Mouse (Mus musculus) forelimb bud, embryonic 11.5 days (tissue): ENCODE measurements at regions not wholly inside any gene's neighbourhood (a gene's known extent, or its start where the extent isn't known, plus 50 kb on each side); places are given as distances from the start of the nearest gene placed in this dataset.

Source experiments
- DNase-seq: peaks from one replicate; pipeline ENCODE4 v3.0.0-alpha.2; 2012; ENCODE audit warnings: low read depth, low spot score

DNA sequence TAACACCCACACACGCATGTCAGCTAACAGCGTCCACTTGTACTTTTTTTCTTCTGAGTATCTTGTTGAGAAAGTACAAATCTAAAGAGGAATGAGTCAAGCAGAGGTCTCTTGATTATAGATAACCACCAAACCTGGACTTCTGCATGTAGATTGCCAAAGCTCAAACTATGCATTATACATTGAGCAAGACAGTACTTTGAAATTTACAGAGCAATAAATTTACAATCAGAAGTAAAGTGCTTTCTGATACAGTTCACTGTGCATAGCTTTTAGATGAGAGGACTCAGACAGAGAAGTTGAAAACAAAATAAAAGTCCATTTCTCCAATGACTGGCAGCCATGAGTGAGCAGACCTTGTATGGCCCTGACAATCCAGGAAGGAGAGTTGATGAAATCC, 597.0 kb downstream of the Efnb2 start:
- no peak for DNase-seq

DNA sequence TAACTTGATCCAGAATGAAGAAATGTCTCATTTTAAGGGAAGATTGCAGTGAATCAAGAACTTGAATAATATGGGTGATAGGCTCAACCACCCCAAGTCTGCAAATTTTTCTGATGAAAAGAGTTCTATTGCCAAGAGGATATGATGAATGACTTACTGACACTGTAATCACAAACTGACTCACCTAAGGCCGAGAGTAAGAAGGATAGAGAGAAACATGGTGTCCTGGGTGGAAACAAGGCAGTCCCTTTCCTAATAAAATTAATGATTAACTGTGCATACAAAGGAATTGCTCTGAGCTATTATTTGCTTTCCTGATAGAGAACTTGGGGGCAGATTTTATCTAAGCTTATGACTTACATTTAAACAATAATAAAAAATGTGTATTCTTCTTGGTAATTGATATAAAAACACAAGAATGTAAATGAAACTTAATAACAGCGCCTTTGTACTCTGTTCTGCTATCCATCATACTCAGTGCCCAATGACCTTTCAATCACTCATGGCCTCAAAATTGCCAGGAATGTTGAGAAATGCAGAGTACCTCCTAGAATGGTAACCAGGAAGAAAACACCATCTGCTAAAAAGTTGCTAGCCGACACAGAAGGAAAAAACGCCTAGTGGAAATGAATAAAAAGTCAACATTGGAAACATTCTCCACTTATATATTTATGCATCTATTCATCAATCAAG, 606.7 kb downstream of the Efnb2 start:
- no peak for DNase-seq

DNA sequence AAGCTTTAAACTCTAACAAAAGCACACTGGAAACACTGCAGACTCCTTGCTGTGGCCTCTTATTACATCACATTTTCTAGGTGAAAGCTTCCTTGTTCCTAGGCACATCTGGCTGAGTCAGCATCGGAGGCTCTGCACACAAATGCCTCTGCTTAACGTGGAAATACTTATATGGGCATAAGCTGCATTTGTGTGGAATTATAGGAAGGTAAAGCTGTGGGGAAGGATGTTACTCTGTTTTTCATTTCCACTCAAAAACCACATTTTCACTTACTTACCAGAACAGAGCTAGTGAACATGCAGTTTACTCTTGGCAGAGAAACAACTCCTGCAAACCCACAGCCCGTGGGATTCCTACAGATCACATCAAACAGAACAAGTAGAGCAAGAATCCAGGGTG, 609.9 kb downstream of the Efnb2 start:
- peak; percentile 49 for DNase-seq

DNA sequence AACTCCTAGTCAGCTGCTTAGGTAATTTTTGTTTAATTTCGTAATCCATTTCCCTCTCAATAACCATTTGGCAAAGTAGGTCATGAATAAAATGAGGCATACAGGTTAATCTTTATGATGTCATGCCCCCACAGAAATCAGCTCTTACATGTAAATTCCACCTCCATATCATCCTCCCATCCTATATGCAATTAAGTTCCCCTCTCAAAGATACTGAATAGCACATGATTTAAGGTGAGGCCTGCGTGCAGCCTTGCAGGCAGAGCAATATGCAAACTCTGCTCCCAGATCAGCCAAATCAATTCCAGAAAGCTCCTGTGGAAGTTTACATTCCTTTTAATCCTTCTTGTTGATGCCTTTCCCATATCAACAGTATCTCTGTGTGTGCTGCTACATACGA, 610.3 kb downstream of the Efnb2 start:
- no peak for DNase-seq

DNA sequence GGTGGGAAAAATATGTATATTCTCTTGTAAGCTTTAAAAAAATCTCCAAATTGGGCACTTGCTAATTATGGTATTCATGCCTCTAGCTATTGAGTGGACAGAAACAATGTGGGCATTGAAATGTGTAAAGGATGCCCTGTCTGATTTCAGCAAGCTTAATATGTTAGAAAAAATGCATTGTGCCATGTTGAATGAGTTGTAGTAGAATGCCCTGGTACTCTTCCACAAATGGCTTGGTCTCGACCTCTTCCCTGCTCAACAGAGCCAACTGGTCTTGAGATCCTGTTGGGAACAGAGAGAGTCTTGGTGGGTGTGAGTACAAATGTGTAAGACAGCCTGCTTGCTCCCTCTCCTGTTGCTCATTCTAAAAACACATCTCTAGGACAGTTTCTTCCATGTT, 616.1 kb downstream of the Efnb2 start:
- no peak for DNase-seq

DNA sequence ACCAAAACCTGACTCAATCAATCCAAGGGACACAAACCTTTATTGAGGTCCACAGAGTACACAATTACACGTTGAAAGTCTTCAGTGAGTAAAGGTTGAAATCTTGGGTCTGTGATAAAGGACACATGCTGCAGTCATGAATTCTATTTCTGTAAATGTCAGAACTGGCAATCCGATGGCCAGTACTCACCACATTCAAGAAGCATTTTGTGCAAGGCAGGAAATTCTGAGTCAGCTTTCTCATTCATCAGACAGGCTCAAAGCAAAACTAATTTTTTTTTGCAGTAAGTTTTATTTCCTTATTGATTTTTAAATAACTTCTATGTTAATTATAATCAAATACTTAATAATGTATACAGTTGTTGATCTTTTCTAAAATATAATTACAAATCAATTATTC, 616.7 kb downstream of the Efnb2 start:
- no peak for DNase-seq

DNA sequence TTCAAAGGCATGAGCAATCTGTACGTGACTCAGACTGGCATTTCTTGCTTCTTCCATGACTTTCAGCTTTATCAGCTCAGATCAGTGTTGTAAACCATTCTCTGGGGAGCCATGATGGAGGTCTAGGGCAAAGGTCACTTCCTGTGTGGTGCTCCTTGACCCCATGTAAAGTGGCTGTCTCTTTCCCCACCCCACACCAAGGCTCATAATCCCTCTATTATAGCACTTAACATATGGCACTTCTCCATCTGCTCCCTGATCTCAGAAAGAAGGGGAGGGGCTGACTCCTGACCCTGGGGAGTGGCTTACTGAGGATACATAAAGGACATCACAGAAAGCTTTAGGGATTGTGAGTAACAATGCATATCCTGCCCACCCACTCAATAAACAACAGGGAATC, 623.1 kb downstream of the Efnb2 start:
- DNase-seq = no peak

DNA sequence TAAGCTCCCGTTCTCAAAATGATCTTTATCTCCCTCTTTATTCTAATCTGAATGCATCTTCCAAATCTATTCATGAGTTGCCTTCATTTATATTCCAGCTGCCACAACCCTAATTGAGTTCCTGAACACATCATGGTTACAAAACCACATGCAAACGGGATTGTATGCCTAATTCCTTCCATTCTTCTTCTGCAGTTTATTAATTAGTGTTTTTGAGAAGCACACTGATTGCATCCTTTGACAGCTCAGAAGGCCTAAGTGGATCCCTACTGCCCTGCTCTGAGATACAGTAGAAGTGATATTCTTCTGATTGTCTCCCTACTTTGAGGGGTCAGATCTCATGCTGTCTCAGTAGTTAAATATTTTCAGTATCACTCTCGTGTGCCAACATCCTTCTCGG, 649.9 kb downstream of the Efnb2 start:
- no peak for DNase-seq

DNA sequence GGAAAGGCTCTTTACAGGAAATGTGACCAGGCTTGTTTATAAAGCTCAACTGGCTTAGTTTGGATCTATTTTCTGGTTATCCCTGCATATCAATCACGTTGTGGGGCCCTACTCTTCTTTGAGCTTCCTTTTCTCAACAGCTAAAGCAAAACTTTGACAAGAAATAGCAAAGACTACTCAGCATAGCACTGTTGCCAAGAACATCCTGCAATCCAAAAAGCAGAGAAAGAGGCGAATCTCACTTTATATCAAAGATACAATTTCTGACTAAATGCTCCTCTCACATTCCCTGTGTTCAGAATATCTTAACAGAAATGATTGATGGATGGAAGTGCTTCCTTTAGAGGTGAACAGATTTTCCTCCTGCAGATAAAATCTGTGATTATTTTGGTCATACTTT, 666.1 kb downstream of the Efnb2 start:
- no peak for DNase-seq

DNA sequence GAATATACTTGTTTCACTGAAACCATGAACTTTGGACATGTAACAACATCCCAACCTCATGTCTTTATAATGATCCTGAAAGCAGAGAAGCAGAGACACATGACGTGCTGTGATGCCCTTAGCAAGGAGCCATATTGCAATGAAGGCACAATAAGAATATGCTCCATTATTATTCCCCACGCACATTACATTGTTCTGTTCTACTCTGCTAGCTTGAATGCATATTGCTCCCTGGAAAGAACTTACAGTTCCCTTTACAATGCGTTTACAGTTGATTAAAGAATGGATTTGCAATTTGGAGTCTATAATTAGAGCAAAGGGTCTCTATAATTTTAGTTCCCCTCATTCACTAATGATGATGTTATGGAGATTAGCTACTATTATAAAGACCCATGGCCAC, 672.2 kb downstream of the Efnb2 start:
- no peak for DNase-seq

DNA sequence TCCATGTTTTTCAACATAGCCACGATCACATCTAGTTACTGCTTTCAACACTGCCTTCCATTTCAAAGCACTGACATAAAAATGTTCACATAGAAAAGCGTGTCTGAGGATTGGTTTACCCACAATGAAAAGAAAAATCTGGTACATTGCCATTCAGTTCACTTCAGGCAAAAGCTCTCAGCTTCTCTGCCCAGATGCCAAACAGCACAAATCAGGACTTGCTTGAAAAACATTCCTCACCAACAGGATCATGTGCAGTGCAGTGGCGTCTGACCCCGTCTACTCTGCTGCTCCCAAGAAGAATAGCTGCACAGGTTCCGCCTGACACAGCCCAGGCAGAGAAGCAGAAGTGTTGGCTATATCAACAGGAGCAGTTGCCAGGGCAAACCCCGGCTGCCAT, 684.0 kb downstream of the Efnb2 start:
- no peak for DNase-seq

DNA sequence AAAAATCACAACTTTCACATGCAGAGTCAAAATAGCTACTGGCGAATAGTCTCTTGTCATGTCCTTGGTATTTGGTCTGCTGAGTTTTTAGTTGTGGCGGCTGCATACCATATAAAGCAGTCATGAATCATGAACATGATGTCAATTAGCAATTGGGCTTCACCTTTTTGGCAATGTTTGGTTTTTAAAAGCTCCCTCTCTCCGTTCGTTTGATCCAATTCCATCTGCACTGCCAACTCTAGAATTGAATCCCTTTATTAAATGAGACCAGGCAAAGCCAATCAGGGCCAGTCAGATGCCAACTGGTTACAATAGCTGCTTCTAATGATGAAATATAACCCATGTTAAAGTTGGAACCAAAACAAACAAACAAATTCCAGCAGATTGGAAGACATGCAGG, 687.3 kb downstream of the Efnb2 start:
- DNase-seq = no peak

DNA sequence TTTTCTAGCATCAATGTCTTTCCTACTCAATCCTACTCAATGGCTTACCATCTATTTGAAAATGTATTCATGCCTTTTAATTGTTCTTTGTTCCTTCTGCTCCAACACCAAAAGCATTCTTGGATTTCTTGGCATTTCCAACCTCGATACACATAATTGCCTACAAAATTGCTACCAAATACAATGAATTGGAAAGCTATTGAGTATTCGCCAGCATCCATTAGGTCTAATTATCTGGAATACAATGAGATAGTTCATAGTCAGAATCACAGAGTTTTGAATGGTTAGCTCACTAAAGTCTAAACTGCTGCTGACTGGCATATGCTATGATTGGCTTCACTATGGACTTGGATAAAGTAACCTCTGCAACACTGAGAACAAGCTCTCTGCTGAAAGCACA, 696.8 kb downstream of the Efnb2 start:
- no peak for DNase-seq

DNA sequence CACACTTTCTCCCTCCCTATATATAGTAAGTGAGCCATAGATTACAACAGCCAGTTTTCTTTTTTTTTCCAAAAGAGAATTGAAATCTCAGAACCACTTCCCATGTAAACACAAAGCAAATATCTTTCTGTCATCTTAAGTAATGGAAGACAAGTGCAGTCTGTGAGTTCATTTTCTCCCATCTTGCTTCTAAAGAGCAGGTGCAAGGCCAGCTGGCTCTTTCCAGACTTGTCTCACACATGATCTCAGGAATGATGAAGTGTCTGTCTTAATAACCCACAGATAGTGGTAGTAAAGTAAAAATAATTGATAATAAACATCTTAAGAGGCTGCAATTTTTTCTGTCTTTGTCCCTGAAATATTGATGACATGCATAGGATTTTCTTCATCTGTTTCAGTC, 704.3 kb downstream of the Efnb2 start:
- no peak for DNase-seq

DNA sequence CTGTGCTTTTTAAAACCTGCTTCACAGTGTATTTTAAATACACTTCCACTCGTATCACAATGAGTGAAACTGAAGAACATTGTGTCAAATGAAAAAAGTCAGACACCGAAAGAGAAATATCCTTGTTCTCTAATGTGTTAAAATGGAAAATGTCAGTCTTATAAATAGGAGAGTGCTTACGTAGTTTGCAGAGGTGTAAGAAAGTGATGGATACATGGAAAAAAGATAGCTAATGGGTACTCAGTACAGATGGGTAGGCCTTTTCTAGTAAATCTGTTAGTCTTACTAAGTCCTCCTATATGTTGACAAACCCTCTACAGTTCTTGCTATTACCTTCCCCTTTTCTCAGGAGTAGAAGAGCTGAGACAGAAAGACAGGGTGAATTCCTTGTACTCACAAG, 706.2 kb downstream of the Efnb2 start:
- DNase-seq = no peak

DNA sequence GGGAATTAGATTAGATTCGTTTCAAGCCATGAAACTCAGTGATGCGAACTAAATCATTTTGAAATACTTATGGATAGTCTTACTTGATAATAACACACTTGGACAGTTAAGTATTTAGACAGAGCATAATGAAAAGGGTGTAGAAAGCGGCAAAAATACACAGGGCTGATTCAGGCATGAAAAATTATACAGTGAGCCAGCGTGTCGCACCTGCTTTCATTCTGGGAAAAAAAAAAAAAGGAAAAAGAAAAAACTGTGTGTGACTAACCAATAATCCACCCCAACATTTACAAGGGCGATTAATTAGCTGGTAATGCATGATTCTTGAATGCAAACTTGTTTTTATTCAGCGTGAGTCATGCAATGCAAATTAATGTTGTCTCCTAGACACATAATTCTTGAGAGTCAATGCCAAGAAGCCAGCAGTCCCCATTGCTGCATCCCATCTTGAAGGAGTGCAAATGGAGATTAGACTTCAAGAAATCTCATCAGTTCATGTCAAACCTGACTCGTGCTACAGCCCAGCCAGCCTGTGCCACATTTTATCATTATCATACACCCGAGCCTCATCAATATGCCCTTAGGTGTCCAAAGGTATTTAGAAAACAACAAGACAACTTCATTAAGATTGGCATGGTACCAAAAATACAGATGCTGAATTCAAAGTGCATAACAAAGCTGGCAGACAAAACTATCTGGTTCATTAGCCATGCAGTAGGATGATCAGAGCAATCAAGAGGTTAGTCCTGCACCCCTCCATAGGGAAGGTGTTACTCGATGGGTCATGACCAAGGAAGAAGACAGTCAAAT, 714.9 kb downstream of the Efnb2 start:
- no peak for DNase-seq

DNA sequence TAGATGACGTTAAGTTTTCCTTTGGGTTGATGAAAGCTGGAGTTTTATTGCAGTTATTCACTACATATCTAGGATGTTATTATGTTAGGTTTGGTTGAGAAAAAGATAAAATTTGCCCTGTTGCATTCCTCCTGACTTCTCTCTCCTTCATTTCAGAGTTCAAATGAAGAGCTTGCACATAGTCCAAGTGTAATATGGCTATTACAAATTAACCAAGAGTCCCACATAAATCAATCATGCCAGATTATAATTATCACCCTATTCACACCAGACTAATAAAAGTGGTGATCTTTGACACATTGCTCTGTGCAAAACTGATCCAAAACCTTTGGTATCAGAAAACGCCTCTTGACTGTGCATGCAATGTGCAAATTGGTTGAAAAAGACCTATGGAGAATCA, 724.4 kb downstream of the Efnb2 start:
- DNase-seq = no peak

DNA sequence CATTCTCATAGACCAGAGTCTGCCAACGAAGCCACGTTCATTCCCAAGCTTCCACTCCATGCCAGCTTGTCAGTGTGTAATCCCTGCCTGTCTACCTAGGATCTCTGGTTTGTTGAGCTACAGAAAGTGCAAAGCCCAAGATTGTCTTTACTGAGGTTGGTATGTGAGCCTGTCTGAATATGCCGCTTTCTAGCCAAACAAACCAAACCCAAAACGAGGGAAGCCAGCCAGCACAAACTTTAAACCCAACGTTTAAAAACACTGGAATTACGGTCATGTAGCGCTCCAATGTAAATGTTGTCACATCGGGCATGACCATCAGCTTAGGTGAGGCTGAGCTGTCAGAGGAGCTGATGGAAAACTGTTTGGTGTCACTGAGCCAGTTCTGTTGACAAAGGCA, 741.6 kb downstream of the Efnb2 start:
- DNase-seq = no peak

DNA sequence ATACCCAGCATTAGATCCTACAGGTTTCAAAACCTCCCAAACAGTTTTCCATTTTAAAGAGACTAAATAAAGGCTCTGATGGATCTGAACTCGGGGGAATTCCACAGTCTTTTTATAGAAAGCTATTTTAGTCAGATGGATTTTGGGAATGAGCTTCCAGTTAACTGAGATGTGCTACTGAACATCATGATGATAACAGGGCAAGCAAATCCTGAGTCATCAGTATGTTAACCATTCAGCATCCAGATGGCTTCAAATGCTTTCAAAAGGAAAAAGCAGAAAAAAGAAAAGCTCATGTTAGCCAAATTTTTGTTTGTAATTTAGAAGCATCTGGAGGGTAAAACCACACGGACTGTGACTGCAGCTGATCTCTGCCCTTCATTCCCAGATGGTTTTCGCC, 766.7 kb downstream of the Efnb2 start:
- DNase-seq = no peak

DNA sequence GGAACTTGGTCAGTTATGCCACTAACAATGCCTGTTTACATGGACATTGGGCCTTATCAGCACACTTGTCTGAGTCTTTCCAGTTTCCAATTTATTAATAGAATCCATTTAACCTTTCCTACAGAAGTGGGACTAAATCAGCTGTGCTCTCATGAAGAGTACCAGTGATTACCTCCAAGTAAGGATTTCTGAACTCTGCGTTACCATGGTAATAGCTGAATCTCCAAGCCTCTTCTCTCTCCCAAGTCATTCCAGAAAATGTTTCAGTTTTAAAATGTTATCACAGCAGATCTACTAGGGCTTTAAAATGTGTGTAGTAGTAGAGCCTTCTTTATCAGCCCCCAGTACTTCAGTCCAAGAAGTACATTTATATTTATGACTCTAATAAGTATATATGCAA, 807.9 kb downstream of the Efnb2 start:
- no peak for DNase-seq

DNA sequence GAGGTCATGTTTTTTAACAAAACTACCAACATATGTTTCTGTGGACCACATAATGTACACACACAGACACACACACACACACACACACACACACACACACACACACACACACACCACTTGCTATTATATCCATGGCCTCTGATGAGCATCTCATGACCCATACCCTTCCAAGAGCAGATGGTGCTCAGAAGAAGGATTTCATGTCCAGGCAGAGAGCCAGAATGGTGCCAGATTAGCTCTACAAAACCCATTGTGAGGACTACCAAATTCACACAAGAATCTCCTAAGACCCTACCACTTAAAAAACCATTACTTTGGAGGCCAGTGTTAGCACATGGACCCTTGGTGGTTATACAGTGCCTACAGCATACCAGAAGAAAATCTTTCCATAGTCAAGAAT, 810.5 kb downstream of the Efnb2 start:
- no peak for DNase-seq

DNA sequence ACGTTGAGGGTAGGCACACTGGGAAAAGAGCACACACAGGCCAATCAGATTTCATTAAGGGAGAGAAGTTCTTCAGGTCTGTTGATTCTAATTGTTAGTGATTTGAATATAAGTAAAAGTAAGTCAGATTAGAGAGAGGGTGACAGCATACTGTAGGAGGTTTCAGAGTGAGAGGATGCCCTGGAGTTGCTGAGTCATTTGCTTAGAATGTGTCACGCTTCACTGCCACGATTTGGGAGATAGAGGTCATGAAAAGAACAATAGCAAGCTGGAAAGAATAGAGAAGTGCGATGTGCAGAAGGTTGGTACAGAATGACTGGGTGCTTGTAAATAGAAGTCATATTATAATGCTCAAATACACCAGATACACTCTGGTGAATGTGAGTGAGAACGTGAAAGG, 829.1 kb downstream of the Efnb2 start:
- DNase-seq = no peak

DNA sequence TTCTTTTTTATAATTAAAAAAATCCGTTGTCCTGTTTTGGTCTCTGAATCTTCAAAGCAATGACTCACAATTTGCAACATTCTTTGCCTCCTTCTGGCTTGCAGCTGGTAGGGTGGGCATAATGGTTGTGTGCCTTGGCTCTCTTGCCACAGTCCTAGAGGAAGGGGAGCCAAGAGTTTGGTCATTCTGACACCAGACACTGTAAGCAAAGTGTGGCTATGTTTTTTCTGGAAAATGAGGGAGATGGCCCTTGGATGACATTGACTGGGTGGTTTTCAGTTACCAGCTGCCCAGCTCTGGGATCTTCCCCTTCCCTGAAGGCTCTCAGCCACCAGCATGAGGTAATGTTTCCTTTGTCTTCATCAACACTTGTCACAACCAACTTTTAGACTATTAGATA, 833.2 kb downstream of the Efnb2 start:
- no peak for DNase-seq

DNA sequence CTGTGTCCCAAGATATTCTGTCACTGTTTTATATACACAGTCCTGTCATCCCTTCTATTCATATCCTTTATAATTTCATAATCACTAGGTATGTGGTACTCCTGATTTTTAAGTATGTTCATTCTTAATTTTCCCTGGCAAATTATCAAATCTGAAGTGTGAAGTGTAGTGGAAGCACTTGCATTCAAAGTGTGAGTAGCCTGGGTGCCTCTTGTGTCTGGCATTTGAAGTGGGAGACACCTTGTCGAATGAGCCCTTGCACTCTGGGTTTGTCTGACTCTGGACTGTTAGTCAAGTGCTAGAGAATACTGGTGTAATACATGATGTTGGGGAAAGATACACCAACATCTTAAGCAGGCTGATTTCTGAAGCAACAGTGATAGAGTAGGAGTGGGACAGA, 852.6 kb downstream of the Efnb2 start:
- DNase-seq = no peak
